Mouse (Mus musculus) embryonic facial prominence, embryonic 14.5 days (tissue): ENCODE results near the gene 4930583I09Rik. TPM values are rescaled to one million over a fixed set of nuclear protein-coding genes. Genes with fewer than 3 reads are reported as not detected.
A peak's percentile ranks its signal among the peaks of the same experiment; 100 is the strongest.

Experiments
- ATAC-seq: fragments of 200-750 bp; cut with Nextera tagmentation; 2 replicates; pipeline ENCODE4 v1.8.0; 2017; ENCODE audit warnings: low read depth, moderate number of reproducible peaks, moderate TSS enrichment
- DNase-seq: peaks from one replicate; pipeline ENCODE4 v3.0.0-alpha.2; 2015; ENCODE audit warnings: low spot score
- H3K27ac ChIP-seq: fragments of 300-500 bp; sonication (generic); replicated peaks from 2 replicates; pipeline ENCODE4 v1.5.1; 2014; ENCODE audit warnings: low read depth, mild to moderate bottlenecking, low read length, moderate library complexity
- H3K27me3 ChIP-seq: fragments of 300-500 bp; sonication (generic); replicated peaks from 2 replicates; pipeline ENCODE4 v1.6.1; 2014; ENCODE audit warnings: low read length; ENCODE audit not compliant: control insufficient read depth, insufficient read depth
- H3K36me3 ChIP-seq: fragments of 300-500 bp; sonication (generic); 2 replicates; pipeline ENCODE4 v1.6.1; 2014; ENCODE audit warnings: low read length, mixed read lengths; ENCODE audit not compliant: control insufficient read depth, insufficient read depth
- H3K4me1 ChIP-seq: fragments of 300-500 bp; sonication (generic); 2 replicates; pipeline ENCODE4 v1.6.1; 2014; ENCODE audit warnings: antibody characterized with exemption, low read length; ENCODE audit not compliant: control insufficient read depth, insufficient read depth
- H3K4me2 ChIP-seq: fragments of 300-500 bp; sonication (generic); 2 replicates; pipeline ENCODE4 v1.6.1; 2014; ENCODE audit warnings: low read depth, mild to moderate bottlenecking, low read length, moderate library complexity, mixed read lengths
- H3K4me3 ChIP-seq: fragments of 300-500 bp; sonication (generic); 2 replicates; pipeline ENCODE4 v1.5.1; 2014; ENCODE audit warnings: low read depth, mild to moderate bottlenecking, low read length
- H3K9ac ChIP-seq: fragments of 300-500 bp; sonication (generic); 2 replicates; pipeline ENCODE4 v1.6.1; 2014; ENCODE audit warnings: low read depth, mild to moderate bottlenecking, low read length, moderate library complexity, mixed read lengths
- H3K9me3 ChIP-seq: fragments of 300-500 bp; sonication (generic); 2 replicates; pipeline ENCODE4 v1.6.1; 2016; ENCODE audit warnings: low read length; ENCODE audit not compliant: control insufficient read depth
- WGBS: fragments of 180-500 bp; shearing (Covaris S2); extraction: QIAGEN DNeasy Blood & Tissue Kit; methylation state at CpG from one replicate; pipeline ENCODE4 v1.1.7; 2014; 5-methylcytosine and 5-hydroxymethylcytosine counted together
- polyA plus RNA-seq: library from polyadenylated mRNA; unstranded; fragments of >200 nt; fragmentation: Nextera tagmentation; extraction: Ambion mirVana; gene quantifications from 2 replicates; pipeline ENCODE4 v1.2.1, GENCODE M21; 2014

4930583I09Rik gene
- polyA plus RNA-seq, 1 experiment from 2014 or later = not detected

GRCm38 (mm10) chr17:64813568-64813967 lies 22.3 kb downstream of the 4930583I09Rik start:
- no peak for DNase-seq
- 87% methylated on average over 6 of the region's 6 CpGs for WGBS
- Histone ChIP-seq H3K27me3 (no peaks in the 10 kb centered on the region), H3K27ac (no peak overlapping the region), H3K9ac (no peak overlapping the region), H3K36me3 (no peaks in the 10 kb centered on the region), H3K9me3 (no peaks in the 10 kb centered on the region), H3K4me3 (no peak overlapping the region), H3K4me2 (no peak overlapping the region), H3K4me1 (no peaks in the 10 kb centered on the region)
- no peak for ATAC-seq

GRCm38 (mm10) chr17:64806035-64806589 lies 29.8 kb downstream of the 4930583I09Rik start:
- Histone ChIP-seq H3K9ac (no peak overlapping the region), H3K27ac (no peak overlapping the region), H3K4me3 (no peak overlapping the region), H3K4me1 (0 out of 2 replicates have a peak, but pooled peaks cover 8% of the 10 kb centered on the region), H3K9me3 (no peaks in the 10 kb centered on the region), H3K27me3 (no peaks in the 10 kb centered on the region), H3K36me3 (no peaks in the 10 kb centered on the region), H3K4me2 (no peak overlapping the region)
- DNase-seq (no peak), ATAC-seq (no peak)
- 82% methylated on average over 8 of the region's 8 CpGs for WGBS

GRCm38 (mm10) chr17:64804375-64805124 lies 31.3 kb downstream of the 4930583I09Rik start:
- Histone ChIP-seq H3K36me3 (no peaks in the 10 kb centered on the region), H3K9me3 (no peaks in the 10 kb centered on the region), H3K27ac (no peak overlapping the region), H3K4me1 (0 out of 2 replicates have a peak, but pooled peaks cover 8% of the 10 kb centered on the region), H3K4me2 (no peak overlapping the region), H3K27me3 (no peaks in the 10 kb centered on the region), H3K4me3 (no peak overlapping the region), H3K9ac (no peak overlapping the region)
- DNase-seq = no peak
- ATAC-seq = no peak
- WGBS = 50% methylated on average over 13 of the region's 13 CpGs

GRCm38 (mm10) chr17:64802956-64803275 lies 33.0 kb downstream of the 4930583I09Rik start:
- Histone ChIP-seq H3K4me2 (peak overlapping the region; percentile 15; the same call in 1 of the 2 replicates), H3K4me1 (0 out of 2 replicates have a peak, but pooled peaks cover 8% of the 10 kb centered on the region), H3K4me3 (no peak overlapping the region), H3K9me3 (no peaks in the 10 kb centered on the region), H3K9ac (no peak overlapping the region), H3K36me3 (no peaks in the 10 kb centered on the region), H3K27me3 (no peaks in the 10 kb centered on the region), H3K27ac (no peak overlapping the region)
- peak; percentile 18; the same call in 1 of the 2 replicates for ATAC-seq
- WGBS = 63% methylated on average over 7 of the region's 7 CpGs
- no peak for DNase-seq

GRCm38 (mm10) chr17:64802168-64802955 lies 33.5 kb downstream of the 4930583I09Rik start:
- Histone ChIP-seq H3K27ac (no peak overlapping the region), H3K4me1 (0 out of 2 replicates have a peak, but pooled peaks cover 8% of the 10 kb centered on the region), H3K9me3 (no peaks in the 10 kb centered on the region), H3K27me3 (no peaks in the 10 kb centered on the region), H3K4me2 (peak overlapping the region; percentile 15; the same call in 1 of the 2 replicates), H3K9ac (no peak overlapping the region), H3K36me3 (no peaks in the 10 kb centered on the region), H3K4me3 (no peak overlapping the region)
- DNase-seq = peak; percentile 38
- ATAC-seq = peak; percentile 55
- 35% methylated on average over 11 of the region's 11 CpGs for WGBS

- Histone ChIP-seq H3K36me3 (no peaks in the 10 kb centered on the region), H3K4me2 (no peak overlapping the region), H3K9ac (no peak overlapping the region), H3K4me1 (no peaks in the 10 kb centered on the region), H3K4me3 (no peak overlapping the region), H3K9me3 (no peaks in the 10 kb centered on the region), H3K27me3 (no peaks in the 10 kb centered on the region), H3K27ac (no peak overlapping the region)
- WGBS = 70% methylated on average over 5 of the region's 5 CpGs
- ATAC-seq = peak; percentile 62; the same call in 1 of the 2 replicates
- peak; percentile 22 for DNase-seq
Measured at GRCm38 (mm10) chr17:64792623-64793022, 43.2 kb downstream of the 4930583I09Rik start.

GRCm38 (mm10) chr17:64792076-64792475 lies 43.8 kb downstream of the 4930583I09Rik start:
- H3K4me3 ChIP-seq = no peak overlapping the region
- no peak overlapping the region for H3K9ac ChIP-seq
- H3K27ac ChIP-seq = no peak overlapping the region
- WGBS = 86% methylated on average over 3 of the region's 3 CpGs
- H3K4me1 ChIP-seq = no peaks in the 10 kb centered on the region
- H3K9me3 ChIP-seq = no peaks in the 10 kb centered on the region
- H3K4me2 ChIP-seq = no peak overlapping the region
- no peaks in the 10 kb centered on the region for H3K27me3 ChIP-seq
- DNase-seq = no peak
- no peaks in the 10 kb centered on the region for H3K36me3 ChIP-seq
- no peak for ATAC-seq

GRCm38 (mm10) chr17:64789175-64789574 lies 46.7 kb downstream of the 4930583I09Rik start:
- no peak overlapping the region for H3K27ac ChIP-seq
- DNase-seq (no peak), ATAC-seq (no peak)
- H3K4me3 ChIP-seq = no peak overlapping the region
- no peak overlapping the region for H3K9ac ChIP-seq
- H3K4me2 ChIP-seq = no peak overlapping the region
- 67% methylated on average over 3 of the region's 3 CpGs for WGBS
- no peaks in the 10 kb centered on the region for H3K36me3 ChIP-seq
- no peaks in the 10 kb centered on the region for H3K4me1 ChIP-seq
- no peaks in the 10 kb centered on the region for H3K9me3 ChIP-seq
- H3K27me3 ChIP-seq = no peaks in the 10 kb centered on the region
